Mouse (Mus musculus) neural tube, embryonic 11.5 days (tissue): ENCODE measurements at regions not wholly inside any gene's neighbourhood (a gene's known extent, or its start where the extent isn't known, plus 50 kb on each side); places are given as distances from the start of the nearest gene placed in this dataset.

Experiments
- ATAC-seq: fragments of 200-750 bp; cut with Nextera tagmentation; 2 replicates; pipeline ENCODE4 v1.8.0; 2017; ENCODE audit warnings: moderate number of reproducible peaks, mild to moderate bottlenecking, moderate TSS enrichment, moderate library complexity; ENCODE audit not compliant: insufficient read depth, low FRiP score, low TSS enrichment
- DNase-seq: peaks from one replicate; pipeline ENCODE4 v3.0.0-alpha.2; 2015; ENCODE audit warnings: low spot score
- H3K27ac ChIP-seq: fragments of 300-500 bp; sonication (generic); 2 replicates; pipeline ENCODE4 v1.5.1; 2014; ENCODE audit warnings: low read depth, mild to moderate bottlenecking, low read length
- H3K27me3 ChIP-seq: fragments of 300-500 bp; sonication (generic); 2 replicates; pipeline ENCODE4 v1.6.1; 2014; ENCODE audit warnings: mild to moderate bottlenecking, low read length, mixed read lengths; ENCODE audit not compliant: control insufficient read depth, insufficient read depth
- H3K36me3 ChIP-seq: fragments of 300-500 bp; sonication (generic); 2 replicates; pipeline ENCODE4 v1.6.1; 2014; ENCODE audit warnings: mild to moderate bottlenecking, low read length, moderate library complexity, mixed read lengths; ENCODE audit not compliant: control insufficient read depth, insufficient read depth
- H3K4me1 ChIP-seq: fragments of 300-500 bp; sonication (generic); 2 replicates; pipeline ENCODE4 v1.6.1; 2014; ENCODE audit warnings: low read length, mixed read lengths; ENCODE audit not compliant: control insufficient read depth, insufficient read depth
- H3K4me2 ChIP-seq: fragments of 300-500 bp; sonication (generic); 2 replicates; pipeline ENCODE4 v1.6.1; 2014; ENCODE audit warnings: low read depth, mild to moderate bottlenecking, moderate library complexity
- H3K4me3 ChIP-seq: fragments of 300-500 bp; sonication (generic); 2 replicates; pipeline ENCODE4 v1.5.1; 2014; ENCODE audit warnings: low read depth, low read length
- H3K9ac ChIP-seq: fragments of 300-500 bp; sonication (generic); 2 replicates; pipeline ENCODE4 v1.6.1; 2014; ENCODE audit warnings: mild to moderate bottlenecking, low read length
- H3K9me3 ChIP-seq: fragments of 300-500 bp; sonication (generic); 2 replicates; pipeline ENCODE4 v1.6.1; 2016; ENCODE audit warnings: low read length; ENCODE audit not compliant: control insufficient read depth
- WGBS: fragments of 180-500 bp; shearing (Covaris S2); extraction: QIAGEN DNeasy Blood & Tissue Kit; methylation state at CpG from one replicate; pipeline ENCODE4 v1.1.7; 2014; 5-methylcytosine and 5-hydroxymethylcytosine counted together

DNA sequence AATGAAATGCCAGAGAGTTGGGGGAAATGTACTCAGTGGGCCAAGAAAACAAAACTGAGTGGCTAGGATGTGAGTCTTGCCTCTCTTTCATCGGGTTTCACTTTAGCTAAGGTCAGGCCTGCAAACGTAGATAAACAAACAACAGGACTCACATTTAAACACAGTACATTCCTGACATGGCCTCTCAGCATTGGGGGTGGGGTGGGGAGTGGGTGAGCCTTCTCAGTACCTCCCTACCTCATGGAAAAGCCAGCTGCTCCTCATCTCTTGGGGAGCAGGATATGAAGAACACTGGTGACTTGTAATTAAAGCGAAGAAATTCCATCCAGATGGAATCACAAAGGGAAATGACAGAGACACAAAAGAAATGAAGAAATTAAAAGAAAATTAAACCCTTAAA lies 119.5 kb upstream of the Dio2 start:
- H3K27me3 ChIP-seq, result no peaks in the 10 kb centered on the region
- no peak overlapping the region for H3K4me2 ChIP-seq
- H3K4me1 ChIP-seq, result no peaks in the 10 kb centered on the region
- no peak overlapping the region for H3K9ac ChIP-seq
- DNase-seq, result no peak
- no peak for ATAC-seq
- H3K27ac ChIP-seq, result no peak overlapping the region
- H3K9me3 ChIP-seq, result no peaks in the 10 kb centered on the region
- no peak overlapping the region for H3K4me3 ChIP-seq
- WGBS, result 61% methylated on average over 3 of the region's 3 CpGs
- H3K36me3 ChIP-seq, result no peaks in the 10 kb centered on the region

DNA sequence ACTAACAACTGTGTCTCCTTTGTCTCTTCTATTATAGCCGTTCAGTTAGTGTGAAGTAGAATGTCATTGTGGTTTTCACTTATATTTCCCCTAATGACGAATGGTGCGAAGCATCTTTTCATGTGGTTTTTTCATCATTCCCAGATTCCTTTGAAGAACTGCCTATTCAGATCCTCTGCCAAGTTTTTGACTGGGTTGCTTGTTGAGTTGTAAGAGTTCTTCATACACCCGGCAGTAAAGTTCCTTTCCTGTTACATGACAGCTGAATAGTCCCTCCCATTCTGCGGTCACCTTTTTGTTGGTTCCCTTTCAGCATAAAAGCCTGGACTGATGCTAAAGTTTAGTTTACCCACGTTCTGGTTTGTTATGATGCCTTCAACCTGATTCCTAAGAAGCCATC lies 72.4 kb upstream of the Dio2 start:
- no peak overlapping the region for H3K4me2 ChIP-seq
- DNase-seq, result no peak
- no peak overlapping the region for H3K27ac ChIP-seq
- no peaks in the 10 kb centered on the region for H3K4me1 ChIP-seq
- WGBS, result 83% methylated on average over 6 of the region's 6 CpGs
- no peak overlapping the region for H3K4me3 ChIP-seq
- H3K27me3 ChIP-seq, result no peaks in the 10 kb centered on the region
- no peak for ATAC-seq
- no peaks in the 10 kb centered on the region for H3K9me3 ChIP-seq
- no peaks in the 10 kb centered on the region for H3K36me3 ChIP-seq
- no peak overlapping the region for H3K9ac ChIP-seq

- no peak overlapping the region for H3K9ac ChIP-seq
- H3K27me3 ChIP-seq, result no peaks in the 10 kb centered on the region
- H3K36me3 ChIP-seq, result no peaks in the 10 kb centered on the region
- DNase-seq (no peak), ATAC-seq (no peak)
- no peak overlapping the region for H3K4me2 ChIP-seq
- no peaks in the 10 kb centered on the region for H3K9me3 ChIP-seq
- 99% methylated on average over 2 of the region's 2 CpGs for WGBS
- H3K4me1 ChIP-seq, result no peaks in the 10 kb centered on the region
- H3K4me3 ChIP-seq, result no peak overlapping the region
- H3K27ac ChIP-seq, result no peak overlapping the region
Measured at GRCm38 (mm10) chr12:90790562-90790961, 52.3 kb upstream of the Dio2 start.
